Mouse (Mus musculus) midbrain, embryonic 13.5 days (tissue): ENCODE measurements at regions not wholly inside any gene's neighbourhood (a gene's known extent, or its start where the extent isn't known, plus 50 kb on each side); places are given as distances from the start of the nearest gene placed in this dataset.

Source experiments
- ATAC-seq: fragments of 200-750 bp; cut with Nextera tagmentation; 2 replicates; pipeline ENCODE4 v1.8.0; 2017; ENCODE audit warnings: mild to moderate bottlenecking, moderate TSS enrichment, moderate library complexity
- H3K27ac ChIP-seq: fragments of 300-500 bp; sonication (generic); 2 replicates; pipeline ENCODE4 v1.5.1; 2015; ENCODE audit warnings: inconsistent platforms, mild to moderate bottlenecking, moderate library complexity
- H3K27me3 ChIP-seq: fragments of 300-500 bp; sonication (generic); 2 replicates; pipeline ENCODE4 v1.6.1; 2015; ENCODE audit warnings: mild to moderate bottlenecking, inconsistent platforms
- H3K36me3 ChIP-seq: fragments of 300-500 bp; sonication (generic); 2 replicates; pipeline ENCODE4 v1.6.1; 2015; ENCODE audit warnings: mild to moderate bottlenecking, inconsistent platforms
- H3K4me1 ChIP-seq: fragments of 300-500 bp; sonication (generic); replicated peaks from 2 replicates; pipeline ENCODE4 v1.6.1; 2015; ENCODE audit warnings: inconsistent platforms
- H3K4me2 ChIP-seq: fragments of 300-500 bp; sonication (generic); replicated peaks from 2 replicates; pipeline ENCODE4 v1.6.1; 2015; ENCODE audit warnings: moderate library complexity, mild to moderate bottlenecking, inconsistent platforms
- H3K4me3 ChIP-seq: fragments of 300-500 bp; sonication (generic); replicated peaks from 2 replicates; pipeline ENCODE4 v1.5.1; 2015; ENCODE audit warnings: mild to moderate bottlenecking, inconsistent platforms
- H3K9ac ChIP-seq: fragments of 300-500 bp; sonication (generic); replicated peaks from 2 replicates; pipeline ENCODE4 v1.6.1; 2015; ENCODE audit warnings: mild to moderate bottlenecking, inconsistent platforms
- H3K9me3 ChIP-seq: fragments of 300-500 bp; sonication (generic); 2 replicates; pipeline ENCODE4 v1.6.1; 2016; ENCODE audit warnings: mild to moderate bottlenecking, inconsistent platforms
- WGBS: fragments of 180-500 bp; shearing (Covaris S2); methylation state at CpG from one replicate; pipeline ENCODE4 v1.1.7; 2015; 5-methylcytosine and 5-hydroxymethylcytosine counted together

- WGBS = 10% methylated on average over 9 of the region's 9 CpGs
- Histone ChIP-seq H3K36me3 (no peaks in the 10 kb centered on the region), H3K4me2 (no peak overlapping the region), H3K4me1 (peaks cover 12% of the 10 kb centered on the region), H3K9ac (no peak overlapping the region), H3K27ac (peak overlapping the region; percentile 41), H3K4me3 (no peak overlapping the region), H3K27me3 (no peaks in the 10 kb centered on the region), H3K9me3 (no peaks in the 10 kb centered on the region)
- ATAC-seq = peak; percentile 85
These were observed 176.1 kb upstream of the Ldb2 start for GRCm38 (mm10) chr5:44975456-44976195.

- Histone ChIP-seq H3K9ac (no peak overlapping the region), H3K27me3 (no peaks in the 10 kb centered on the region), H3K4me3 (no peak overlapping the region), H3K4me1 (peaks cover 16% of the 10 kb centered on the region), H3K4me2 (no peak overlapping the region), H3K9me3 (0 out of 2 replicates have a peak, but pooled peaks cover 5% of the 10 kb centered on the region), H3K27ac (no peak overlapping the region; the same call in 1 of the 2 replicates), H3K36me3 (no peaks in the 10 kb centered on the region)
- WGBS = 32% methylated on average over 7 of the region's 7 CpGs
- peak; percentile 58 for ATAC-seq
These were observed 143.8 kb upstream of the Ldb2 start for GRCm38 (mm10) chr5:44943023-44943921.

GRCm38 (mm10) chr5:44942575-44942974, 143.1 kb upstream of the Ldb2 start:
- peaks cover 16% of the 10 kb centered on the region for H3K4me1 ChIP-seq
- H3K36me3 ChIP-seq = no peaks in the 10 kb centered on the region
- no peak overlapping the region for H3K4me3 ChIP-seq
- H3K27ac ChIP-seq = no peak overlapping the region
- H3K9me3 ChIP-seq = 0 out of 2 replicates have a peak, but pooled peaks cover 5% of the 10 kb centered on the region
- no peak overlapping the region for H3K9ac ChIP-seq
- 50% methylated on average over 2 of the region's 2 CpGs for WGBS
- H3K27me3 ChIP-seq = no peaks in the 10 kb centered on the region
- H3K4me2 ChIP-seq = no peak overlapping the region
- ATAC-seq = no peak

- Histone ChIP-seq H3K4me3 (no peak overlapping the region), H3K36me3 (no peaks in the 10 kb centered on the region), H3K27ac (no peak overlapping the region), H3K9ac (no peak overlapping the region), H3K4me2 (no peak overlapping the region), H3K9me3 (no peaks in the 10 kb centered on the region), H3K27me3 (no peaks in the 10 kb centered on the region), H3K4me1 (no peaks in the 10 kb centered on the region)
- no peak for ATAC-seq
- 43% methylated on average over 2 of the region's 2 CpGs for WGBS
These were observed 126.0 kb upstream of the Ldb2 start for GRCm38 (mm10) chr5:44925476-44925875.

- no peak for ATAC-seq
- H3K4me1 ChIP-seq = no peaks in the 10 kb centered on the region
- H3K4me3 ChIP-seq = no peak overlapping the region
- H3K36me3 ChIP-seq = no peaks in the 10 kb centered on the region
- H3K9me3 ChIP-seq = no peaks in the 10 kb centered on the region
- no peak overlapping the region for H3K27ac ChIP-seq
- H3K27me3 ChIP-seq = no peaks in the 10 kb centered on the region
- 76% methylated on average over 2 of the region's 2 CpGs for WGBS
- no peak overlapping the region for H3K4me2 ChIP-seq
- no peak overlapping the region for H3K9ac ChIP-seq
These were observed 122.8 kb upstream of the Ldb2 start for GRCm38 (mm10) chr5:44922129-44922775.

GRCm38 (mm10) chr5:44917816-44918213, 118.3 kb upstream of the Ldb2 start:
- Histone ChIP-seq H3K27ac (no peak overlapping the region), H3K4me2 (no peak overlapping the region), H3K4me1 (no peaks in the 10 kb centered on the region), H3K4me3 (no peak overlapping the region), H3K9ac (no peak overlapping the region), H3K36me3 (no peaks in the 10 kb centered on the region), H3K27me3 (no peaks in the 10 kb centered on the region), H3K9me3 (no peaks in the 10 kb centered on the region)
- 0 out of 2 replicates have a peak, but pooled peaks have one; percentile 50 for ATAC-seq
- 95% methylated on average over 6 of the region's 6 CpGs for WGBS

- Histone ChIP-seq H3K4me3 (peak overlapping the region; percentile 11; the same call in 1 of the 2 replicates), H3K4me2 (peak overlapping the region; percentile 32), H3K27ac (no peak overlapping the region), H3K9me3 (no peaks in the 10 kb centered on the region), H3K27me3 (no peaks in the 10 kb centered on the region), H3K4me1 (no peaks in the 10 kb centered on the region), H3K9ac (no peak overlapping the region; the same call in 1 of the 2 replicates), H3K36me3 (no peaks in the 10 kb centered on the region)
- ATAC-seq = peak; percentile 60
- WGBS = 39% methylated on average over 16 of the region's 16 CpGs
These were observed 117.8 kb upstream of the Ldb2 start for GRCm38 (mm10) chr5:44917173-44917815.

- no peak overlapping the region for H3K4me2 ChIP-seq
- no peak overlapping the region for H3K27ac ChIP-seq
- no peak overlapping the region for H3K4me3 ChIP-seq
- H3K9ac ChIP-seq = no peak overlapping the region
- no peaks in the 10 kb centered on the region for H3K36me3 ChIP-seq
- H3K27me3 ChIP-seq = no peaks in the 10 kb centered on the region
- WGBS = 93% methylated on average over 6 of the region's 6 CpGs
- no peak for ATAC-seq
- no peaks in the 10 kb centered on the region for H3K9me3 ChIP-seq
- H3K4me1 ChIP-seq = no peaks in the 10 kb centered on the region
These were observed 103.1 kb upstream of the Ldb2 start for GRCm38 (mm10) chr5:44902541-44902940.

- no peaks in the 10 kb centered on the region for H3K4me1 ChIP-seq
- WGBS = 92% methylated on average over 4 of the region's 4 CpGs
- no peak for ATAC-seq
- no peaks in the 10 kb centered on the region for H3K36me3 ChIP-seq
- no peak overlapping the region for H3K27ac ChIP-seq
- no peak overlapping the region for H3K9ac ChIP-seq
- no peaks in the 10 kb centered on the region for H3K27me3 ChIP-seq
- H3K4me2 ChIP-seq = no peak overlapping the region
- H3K9me3 ChIP-seq = no peaks in the 10 kb centered on the region
- H3K4me3 ChIP-seq = no peak overlapping the region
These were observed 87.1 kb upstream of the Ldb2 start for GRCm38 (mm10) chr5:44886566-44887070.

- Histone ChIP-seq H3K9me3 (no peaks in the 10 kb centered on the region), H3K27ac (no peak overlapping the region), H3K4me1 (peaks cover 7% of the 10 kb centered on the region), H3K9ac (no peak overlapping the region), H3K4me3 (no peak overlapping the region), H3K36me3 (no peaks in the 10 kb centered on the region), H3K27me3 (no peaks in the 10 kb centered on the region), H3K4me2 (no peak overlapping the region)
- WGBS = 84% methylated on average over 3 of the region's 3 CpGs
- no peak for ATAC-seq
These were observed 77.5 kb upstream of the Ldb2 start for GRCm38 (mm10) chr5:44876946-44877345.

GRCm38 (mm10) chr5:44872243-44872642, 72.8 kb upstream of the Ldb2 start:
- 31% methylated on average over 7 of the region's 7 CpGs for WGBS
- no peak overlapping the region for H3K4me2 ChIP-seq

More at GRCm38 (mm10) chr5:44872243-44872642, 72.8 kb upstream of the Ldb2 start:
- H3K4me3 ChIP-seq = no peak overlapping the region
- no peak overlapping the region for H3K9ac ChIP-seq
- no peaks in the 10 kb centered on the region for H3K27me3 ChIP-seq
- H3K9me3 ChIP-seq = no peaks in the 10 kb centered on the region
- H3K27ac ChIP-seq = peak overlapping the region; percentile 60
- peak; percentile 62 for ATAC-seq
- H3K4me1 ChIP-seq = peaks cover 7% of the 10 kb centered on the region
- H3K36me3 ChIP-seq = no peaks in the 10 kb centered on the region
